Mouse (Mus musculus): Measurements from ENCODE around the gene Ephb3.

GRCm38 (mm10) chr16:21269775-21270174 is 65.2 kb downstream of the Ephb3 start:
- TF ChIP-seq CTCF (IDR thresholded peaks at IDR 0.05; ENCODE audit: low read depth) (no peak), EP300 (IDR thresholded peaks at IDR 0.05; ENCODE audit: low read depth) (no peak)

Data from heart, postnatal 0 days (tissue).